Mouse (Mus musculus): Measurements from ENCODE around the gene Gm47841. TPM values are rescaled to one million over a fixed set of nuclear protein-coding genes. Genes with fewer than 3 reads are reported as not detected.

Gene Gm47841
- total RNA-seq, 2 experiments from 2014 or later: not detected

- DNase-seq (ENCODE audit: low spot score): no peak
These were observed 28.0 kb upstream of the Gm47841 start for GRCm38 (mm10) chr15:101075150-101075549.

GRCm38 (mm10) chr15:101074067-101074466 lies 26.9 kb upstream of the Gm47841 start:
- no peak for DNase-seq (ENCODE audit: low spot score)

- no peak for DNase-seq (ENCODE audit: low spot score)
These were observed 25.5 kb upstream of the Gm47841 start for GRCm38 (mm10) chr15:101072736-101073135.

- no peak for DNase-seq (ENCODE audit: low spot score)
These were observed 23.6 kb upstream of the Gm47841 start for GRCm38 (mm10) chr15:101070762-101071161.

GRCm38 (mm10) chr15:101069641-101070190 lies 22.5 kb upstream of the Gm47841 start:
- no peak for DNase-seq (ENCODE audit: low spot score)

- no peak for DNase-seq (ENCODE audit: low spot score)
These were observed 21.5 kb upstream of the Gm47841 start for GRCm38 (mm10) chr15:101068671-101069070.

GRCm38 (mm10) chr15:101068029-101068428 lies 20.8 kb upstream of the Gm47841 start:
- DNase-seq (ENCODE audit: low spot score): no peak

GRCm38 (mm10) chr15:101066920-101067696 lies 19.9 kb upstream of the Gm47841 start:
- no peak for DNase-seq (ENCODE audit: low spot score)

- no peak for DNase-seq (ENCODE audit: low spot score)
These were observed 19.2 kb upstream of the Gm47841 start for GRCm38 (mm10) chr15:101066364-101066847.

GRCm38 (mm10) chr15:101065069-101065468 lies 17.9 kb upstream of the Gm47841 start:
- DNase-seq (ENCODE audit: low spot score): no peak

GRCm38 (mm10) chr15:101060280-101060852 lies 13.2 kb upstream of the Gm47841 start:
- no peak for DNase-seq (ENCODE audit: low spot score)

GRCm38 (mm10) chr15:101059570-101060279 lies 12.5 kb upstream of the Gm47841 start:
- no peak for DNase-seq (ENCODE audit: low spot score)

- DNase-seq (ENCODE audit: low spot score): peak; percentile 39
These were observed 9.0 kb upstream of the Gm47841 start for GRCm38 (mm10) chr15:101056225-101056624.

- no peak for DNase-seq (ENCODE audit: low spot score)
These were observed 7.3 kb upstream of the Gm47841 start for GRCm38 (mm10) chr15:101054541-101054940.

- no peak for DNase-seq (ENCODE audit: low spot score)
These were observed 6.7 kb upstream of the Gm47841 start for GRCm38 (mm10) chr15:101053832-101054459.

- no peak for DNase-seq (ENCODE audit: low spot score)
These were observed 5.6 kb upstream of the Gm47841 start for GRCm38 (mm10) chr15:101052560-101053501.

- DNase-seq (ENCODE audit: low spot score): no peak
These were observed 4.7 kb upstream of the Gm47841 start for GRCm38 (mm10) chr15:101051869-101052268.

GRCm38 (mm10) chr15:101048338-101048896 lies 1.2 kb upstream of the Gm47841 start:
- no peak for DNase-seq (ENCODE audit: low spot score)

GRCm38 (mm10) chr15:101046527-101047193 lies 537 bp downstream of the Gm47841 start:
- no peak for DNase-seq (ENCODE audit: low spot score)

All from gastrocnemius, adult 18-20 months (tissue).